Mouse (Mus musculus) limb, embryonic 13.5 days (tissue): ENCODE data around the gene Bbs4. TPM values are rescaled to one million over a fixed set of nuclear protein-coding genes. Genes with fewer than 3 reads are reported as not detected.
A peak's percentile ranks its signal among the peaks of the same experiment; 100 is the strongest.

Source experiments
- ATAC-seq: fragments of 200-750 bp; cut with Nextera tagmentation; 2 replicates; pipeline ENCODE4 v1.8.0; 2017; ENCODE audit warnings: low read depth, moderate number of reproducible peaks, moderate TSS enrichment; ENCODE audit not compliant: low FRiP score
- H3K27ac ChIP-seq: fragments of 300-500 bp; sonication (generic); 2 replicates; pipeline ENCODE4 v1.5.1; 2015; ENCODE audit warnings: inconsistent platforms, mild to moderate bottlenecking, moderate library complexity
- H3K27me3 ChIP-seq: fragments of 300-500 bp; sonication (generic); 2 replicates; pipeline ENCODE4 v1.6.1; 2015; ENCODE audit warnings: mild to moderate bottlenecking, inconsistent platforms
- H3K36me3 ChIP-seq: fragments of 300-500 bp; sonication (generic); 2 replicates; pipeline ENCODE4 v1.6.1; 2015; ENCODE audit warnings: inconsistent platforms, mild to moderate bottlenecking, moderate library complexity
- H3K4me1 ChIP-seq: fragments of 300-500 bp; sonication (generic); 2 replicates; pipeline ENCODE4 v1.6.1; 2015; ENCODE audit warnings: inconsistent platforms
- H3K4me2 ChIP-seq: fragments of 300-500 bp; sonication (generic); replicated peaks from 2 replicates; pipeline ENCODE4 v1.6.1; 2015; ENCODE audit warnings: inconsistent platforms, mild to moderate bottlenecking, moderate library complexity
- H3K4me3 ChIP-seq: fragments of 300-500 bp; sonication (generic); 2 replicates; pipeline ENCODE4 v1.5.1; 2015; ENCODE audit warnings: moderate library complexity, mild to moderate bottlenecking, inconsistent platforms
- H3K9ac ChIP-seq: fragments of 300-500 bp; sonication (generic); 2 replicates; pipeline ENCODE4 v1.6.1; 2015; ENCODE audit warnings: mild to moderate bottlenecking, inconsistent platforms
- H3K9me3 ChIP-seq: fragments of 300-500 bp; sonication (generic); 2 replicates; pipeline ENCODE4 v1.6.1; 2016; ENCODE audit warnings: inconsistent platforms
- WGBS: fragments of 180-500 bp; shearing (Covaris S2); methylation state at CpG from one replicate; pipeline ENCODE4 v1.1.7; 2015; 5-methylcytosine and 5-hydroxymethylcytosine counted together
- polyA plus RNA-seq: library from polyadenylated mRNA; unstranded; fragments of >200 nt; fragmentation: Nextera tagmentation; extraction: Ambion mirVana; gene quantifications from 2 replicates; pipeline ENCODE4 v1.2.1, GENCODE M21; 2015

The Bbs4 gene
- polyA plus RNA-seq, 1 experiment from 2014 or later = 18.2 TPM

DNA sequence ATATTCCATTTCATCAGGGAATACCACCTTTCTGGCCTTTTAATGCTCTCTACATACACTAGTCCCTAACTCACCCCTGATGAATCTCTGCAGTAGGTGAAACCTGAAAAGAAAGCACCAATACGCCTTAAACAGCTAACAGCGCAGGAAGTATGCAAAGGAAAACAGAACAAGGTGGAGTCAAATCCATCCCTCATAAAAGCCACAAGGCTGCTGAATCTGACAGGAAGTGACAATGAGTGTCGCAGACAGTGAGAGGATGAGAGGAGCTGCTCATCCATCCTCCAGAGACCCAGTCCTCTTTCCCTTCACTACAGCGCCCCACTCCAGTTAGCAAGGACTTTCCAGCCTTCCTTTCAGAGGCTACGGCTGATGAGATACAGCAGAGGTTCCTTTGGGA is 14.9 kb downstream of the Bbs4 start:
- Histone ChIP-seq H3K36me3 (peaks cover 34% of the 10 kb centered on the region), H3K4me1 (no peaks in the 10 kb centered on the region)
- WGBS = 84% methylated on average over 5 of the region's 5 CpGs

DNA sequence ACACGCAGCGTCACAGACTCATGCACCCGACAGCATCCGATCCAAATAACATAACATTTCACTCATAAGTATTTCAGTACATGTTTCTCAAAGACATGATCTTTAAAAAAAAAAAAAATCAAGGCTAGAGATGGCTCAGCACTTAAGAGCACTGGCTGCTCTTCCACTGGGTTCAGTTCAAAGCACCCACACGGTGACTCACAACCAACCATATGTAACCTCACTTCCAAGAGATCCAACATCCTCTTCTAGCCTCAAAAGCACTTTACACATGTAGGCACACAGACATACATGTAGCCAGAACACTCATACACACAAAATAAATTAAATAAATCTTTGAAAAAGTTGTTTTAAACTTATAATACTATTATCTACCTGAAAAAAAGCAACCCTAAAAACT is 15.4 kb downstream of the Bbs4 start:
- Histone ChIP-seq H3K4me3 (no peak overlapping the region), H3K36me3 (peaks cover 38% of the 10 kb centered on the region), H3K9ac (no peak overlapping the region), H3K4me2 (no peak overlapping the region), H3K4me1 (no peaks in the 10 kb centered on the region), H3K9me3 (peaks cover 4% of the 10 kb centered on the region), H3K27ac (no peak overlapping the region), H3K27me3 (no peaks in the 10 kb centered on the region)
- WGBS = 95% methylated on average over 5 of the region's 5 CpGs
- no peak for ATAC-seq

More for the DNA sequence above, 14.9 kb downstream of the Bbs4 start:
- H3K9ac ChIP-seq = no peak overlapping the region
- no peak overlapping the region for H3K27ac ChIP-seq
- H3K4me2 ChIP-seq = no peak overlapping the region
- no peaks in the 10 kb centered on the region for H3K27me3 ChIP-seq
- no peak for ATAC-seq
- H3K4me3 ChIP-seq = no peak overlapping the region
- H3K9me3 ChIP-seq = peaks cover 4% of the 10 kb centered on the region

DNA sequence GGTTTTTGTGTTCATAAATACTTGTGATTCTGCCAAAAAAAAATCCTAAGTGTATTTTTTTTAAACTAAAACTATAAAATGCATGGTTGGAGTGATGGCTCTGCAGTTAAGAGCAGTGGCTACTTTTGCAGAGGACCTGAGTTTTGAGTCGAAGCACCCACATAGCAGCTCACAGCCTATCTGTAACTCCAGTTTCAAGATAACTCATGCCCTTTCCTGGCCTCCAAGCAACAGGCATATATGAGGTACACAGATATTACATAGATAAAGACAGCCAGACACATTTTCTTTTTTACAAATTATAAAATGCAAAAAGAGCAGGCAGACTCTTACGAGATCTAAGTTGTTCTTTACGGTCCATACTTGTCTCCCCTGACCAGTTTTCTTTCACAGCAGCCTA is 16.8 kb downstream of the Bbs4 start:
- no peak overlapping the region for H3K27ac ChIP-seq
- H3K4me3 ChIP-seq = no peak overlapping the region
- peaks cover 36% of the 10 kb centered on the region for H3K36me3 ChIP-seq
- no peak for ATAC-seq
- no peak overlapping the region for H3K4me2 ChIP-seq
- H3K9me3 ChIP-seq = peaks cover 2% of the 10 kb centered on the region
- H3K27me3 ChIP-seq = no peaks in the 10 kb centered on the region
- H3K9ac ChIP-seq = no peak overlapping the region
- 84% methylated on average over 3 of the region's 3 CpGs for WGBS
- no peaks in the 10 kb centered on the region for H3K4me1 ChIP-seq

DNA sequence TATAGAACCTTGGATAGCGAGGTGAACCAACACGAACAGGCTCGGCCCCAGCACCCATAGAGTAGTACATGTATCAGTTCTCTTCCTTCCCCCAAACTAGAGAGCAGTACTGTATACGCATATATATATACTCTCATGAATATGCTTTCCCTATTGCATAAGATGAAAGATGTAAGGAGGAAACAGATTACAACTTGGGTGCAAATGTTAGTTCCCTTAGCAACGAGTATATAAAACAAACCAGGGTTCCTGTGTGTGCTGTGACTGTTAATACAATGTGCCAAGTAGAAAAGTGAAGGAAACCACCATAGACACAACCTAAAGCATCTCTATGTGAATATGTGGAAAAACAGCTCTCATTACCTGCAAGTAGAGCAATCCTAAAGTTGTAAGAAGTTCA is 23.3 kb downstream of the Bbs4 start:
- WGBS = 85% methylated on average over 5 of the region's 5 CpGs

GRCm38 (mm10) chr9:59324351-59324750 is 29.0 kb downstream of the Bbs4 start:
- Histone ChIP-seq H3K4me3 (no peak overlapping the region), H3K27me3 (no peaks in the 10 kb centered on the region), H3K9me3 (no peaks in the 10 kb centered on the region), H3K36me3 (peaks cover 82% of the 10 kb centered on the region), H3K4me1 (no peaks in the 10 kb centered on the region), H3K9ac (no peak overlapping the region), H3K4me2 (no peak overlapping the region), H3K27ac (no peak overlapping the region)
- ATAC-seq = no peak

More for the DNA sequence above, 23.3 kb downstream of the Bbs4 start:
- Histone ChIP-seq H3K36me3 (peaks cover 71% of the 10 kb centered on the region), H3K9me3 (no peaks in the 10 kb centered on the region), H3K4me1 (no peaks in the 10 kb centered on the region), H3K4me2 (no peak overlapping the region), H3K9ac (no peak overlapping the region), H3K27ac (no peak overlapping the region), H3K27me3 (no peaks in the 10 kb centered on the region), H3K4me3 (no peak overlapping the region)
- ATAC-seq = no peak

DNA sequence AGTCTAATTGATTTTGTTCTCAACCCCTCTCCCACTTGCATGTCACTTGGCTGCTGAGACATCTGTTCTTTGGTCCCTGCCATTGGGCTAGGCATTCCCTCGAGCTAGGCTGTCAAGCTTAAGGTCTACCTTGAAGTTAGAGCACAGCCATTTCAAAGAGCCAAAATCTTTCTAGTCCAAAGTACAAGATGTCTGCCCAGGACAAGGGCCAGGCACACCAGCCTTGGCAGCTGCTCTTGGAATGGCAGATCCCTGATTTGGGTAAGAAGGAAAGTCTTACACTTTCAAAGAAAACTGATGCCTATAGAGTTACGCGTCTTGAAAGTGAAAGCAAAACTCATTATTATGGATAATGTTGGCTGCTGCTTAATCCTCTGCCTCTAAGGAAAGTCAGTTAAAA is 37.1 kb downstream of the Bbs4 start:
- H3K4me2 ChIP-seq = no peak overlapping the region
- ATAC-seq = no peak
- H3K9ac ChIP-seq = no peak overlapping the region
- H3K36me3 ChIP-seq = peaks cover 65% of the 10 kb centered on the region
- H3K27me3 ChIP-seq = no peaks in the 10 kb centered on the region
- WGBS = 91% methylated on average over 3 of the region's 3 CpGs
- no peak overlapping the region for H3K27ac ChIP-seq
- no peaks in the 10 kb centered on the region for H3K4me1 ChIP-seq
- no peak overlapping the region for H3K4me3 ChIP-seq
- H3K9me3 ChIP-seq = no peaks in the 10 kb centered on the region

- H3K4me3 ChIP-seq = no peak overlapping the region
- H3K27ac ChIP-seq = no peak overlapping the region
- H3K4me1 ChIP-seq = no peaks in the 10 kb centered on the region
- no peaks in the 10 kb centered on the region for H3K9me3 ChIP-seq
- H3K4me2 ChIP-seq = no peak overlapping the region
- 75% methylated on average over 3 of the region's 3 CpGs for WGBS
- H3K9ac ChIP-seq = no peak overlapping the region
- H3K36me3 ChIP-seq = peaks cover 80% of the 10 kb centered on the region
- no peaks in the 10 kb centered on the region for H3K27me3 ChIP-seq
- no peak for ATAC-seq
Measured at GRCm38 (mm10) chr9:59311284-59311670, 42.0 kb downstream of the Bbs4 start.

DNA sequence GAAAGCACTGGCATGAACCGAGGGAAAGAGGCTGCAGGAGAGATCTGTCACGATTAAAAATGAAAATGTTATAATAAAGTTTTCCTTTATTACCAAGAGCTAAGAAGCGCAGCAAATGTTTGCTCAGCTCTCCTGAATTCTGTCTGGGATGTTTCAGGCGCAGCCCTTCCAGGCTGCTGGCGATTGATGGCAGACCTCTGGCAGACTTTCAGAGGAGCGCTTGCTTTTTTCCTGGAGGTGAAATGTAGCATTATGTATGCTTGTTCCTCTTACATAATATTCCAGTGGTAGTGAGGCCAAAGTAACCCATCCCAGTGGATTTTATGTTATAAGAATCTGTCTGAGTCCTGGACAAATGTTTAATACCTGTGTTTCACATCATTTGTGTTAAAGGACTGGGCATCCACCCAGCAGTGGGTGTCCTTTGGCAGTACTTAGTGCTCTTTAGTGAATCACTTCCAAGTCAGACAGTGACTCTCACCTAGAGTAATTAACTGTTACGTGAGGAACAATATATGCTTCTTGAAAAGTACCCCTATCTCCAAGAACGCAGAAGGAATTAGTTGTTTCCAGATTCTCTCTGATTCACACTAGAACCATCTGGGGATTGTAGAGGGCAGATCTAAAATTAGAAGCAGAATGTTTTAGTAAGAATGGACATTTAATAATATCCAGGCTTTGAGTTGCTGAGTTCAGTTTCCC is 42.6 kb downstream of the Bbs4 start:
- ATAC-seq = no peak
- H3K9me3 ChIP-seq = no peaks in the 10 kb centered on the region; the same call in 1 of the 2 replicates
- 77% methylated on average over 8 of the region's 8 CpGs for WGBS
- no peak overlapping the region for H3K9ac ChIP-seq
- H3K4me1 ChIP-seq = no peaks in the 10 kb centered on the region
- no peak overlapping the region for H3K27ac ChIP-seq
- H3K27me3 ChIP-seq = no peaks in the 10 kb centered on the region
- peaks cover 82% of the 10 kb centered on the region for H3K36me3 ChIP-seq
- H3K4me2 ChIP-seq = no peak overlapping the region
- no peak overlapping the region for H3K4me3 ChIP-seq

DNA sequence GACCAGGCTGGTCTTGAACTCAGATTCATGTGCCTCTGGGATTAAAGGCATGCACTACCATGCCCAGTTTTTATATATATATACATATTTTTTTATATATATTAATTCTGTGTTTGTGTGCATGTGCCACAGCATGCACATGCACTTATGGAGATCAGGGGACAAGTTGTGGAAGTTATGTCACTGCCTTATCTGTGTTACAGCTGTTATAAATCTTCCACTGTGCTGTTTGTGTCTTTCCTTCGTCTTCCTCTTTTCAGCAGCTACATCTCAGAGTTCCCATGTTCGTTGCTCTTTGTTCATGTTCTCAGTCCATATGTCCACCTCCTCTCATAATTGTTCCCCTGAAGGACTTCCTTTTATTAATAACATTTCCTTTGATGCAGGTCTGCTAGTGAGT is 45.4 kb downstream of the Bbs4 start:
- H3K4me2 ChIP-seq = no peak overlapping the region
- H3K4me3 ChIP-seq = no peak overlapping the region
- H3K9ac ChIP-seq = no peak overlapping the region
- H3K9me3 ChIP-seq = no peaks in the 10 kb centered on the region; the same call in 1 of the 2 replicates
- 57% methylated on average over 2 of the region's 2 CpGs for WGBS
- no peak for ATAC-seq
- H3K27ac ChIP-seq = no peak overlapping the region
- H3K27me3 ChIP-seq = no peaks in the 10 kb centered on the region
- H3K4me1 ChIP-seq = no peaks in the 10 kb centered on the region
- peaks cover 74% of the 10 kb centered on the region for H3K36me3 ChIP-seq

GRCm38 (mm10) chr9:59296419-59296818 is 56.9 kb downstream of the Bbs4 start:
- no peak overlapping the region for H3K4me2 ChIP-seq
- peaks cover 36% of the 10 kb centered on the region for H3K36me3 ChIP-seq
- ATAC-seq = no peak
- H3K9me3 ChIP-seq = no peaks in the 10 kb centered on the region
- no peaks in the 10 kb centered on the region for H3K27me3 ChIP-seq
- WGBS = 85% methylated on average over 2 of the region's 2 CpGs
- H3K4me1 ChIP-seq = peaks cover 18% of the 10 kb centered on the region
- no peak overlapping the region for H3K27ac ChIP-seq
- H3K4me3 ChIP-seq = no peak overlapping the region
- no peak overlapping the region for H3K9ac ChIP-seq

DNA sequence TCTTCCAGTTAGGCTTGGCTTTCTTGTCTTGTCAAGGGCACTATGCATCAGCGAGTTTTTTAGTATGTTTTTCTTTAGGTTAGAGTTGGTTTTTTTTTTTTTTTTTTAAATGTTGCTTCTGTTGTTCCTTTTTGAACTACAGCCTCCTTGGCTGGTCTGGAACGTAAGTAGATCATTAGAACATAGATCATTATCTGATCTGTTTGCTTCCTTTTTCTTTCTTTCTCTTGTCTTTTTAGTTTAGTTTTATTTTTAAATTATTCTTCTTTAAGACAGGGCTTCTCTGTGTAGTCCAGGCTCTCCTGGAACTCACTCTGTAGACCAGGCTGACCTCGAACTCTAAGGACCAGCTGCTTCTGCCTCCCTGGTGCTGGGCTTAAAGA is 60.8 kb downstream of the Bbs4 start:
- no peak for ATAC-seq
- H3K27me3 ChIP-seq = no peaks in the 10 kb centered on the region
- H3K4me2 ChIP-seq = peak overlapping the region; percentile 75
- H3K4me1 ChIP-seq = peaks cover 53% of the 10 kb centered on the region
- H3K4me3 ChIP-seq = peak overlapping the region; percentile 93
- H3K36me3 ChIP-seq = peaks cover 3% of the 10 kb centered on the region
- no peak overlapping the region for H3K27ac ChIP-seq
- no peaks in the 10 kb centered on the region for H3K9me3 ChIP-seq
- H3K9ac ChIP-seq = peak overlapping the region; percentile 93
- 45% methylated on average over 3 of the region's 3 CpGs for WGBS

- ATAC-seq = peak; percentile 61
- 1% methylated on average over 50 of the region's 50 CpGs for WGBS
- peaks cover 56% of the 10 kb centered on the region for H3K4me1 ChIP-seq
Measured at GRCm38 (mm10) chr9:59291688-59292492, 61.4 kb downstream of the Bbs4 start.

More at GRCm38 (mm10) chr9:59291688-59292492, 61.4 kb downstream of the Bbs4 start:
- peak overlapping the region; percentile 93 for H3K9ac ChIP-seq
- peak overlapping the region; percentile 75 for H3K4me2 ChIP-seq
- no peaks in the 10 kb centered on the region for H3K27me3 ChIP-seq
- H3K9me3 ChIP-seq = no peaks in the 10 kb centered on the region
- no peaks in the 10 kb centered on the region for H3K36me3 ChIP-seq
- H3K4me3 ChIP-seq = peak overlapping the region; percentile 93
- H3K27ac ChIP-seq = peak overlapping the region; percentile 85
